Mouse (Mus musculus): ENCODE results near the gene Bpgm. TPM values are rescaled to one million over a fixed set of nuclear protein-coding genes. Genes with fewer than 3 reads are reported as not detected.

The Bpgm gene
- total and polyA plus RNA-seq, 2 experiments from 2014 or later = 49.6 to 70.3 TPM

DNA sequence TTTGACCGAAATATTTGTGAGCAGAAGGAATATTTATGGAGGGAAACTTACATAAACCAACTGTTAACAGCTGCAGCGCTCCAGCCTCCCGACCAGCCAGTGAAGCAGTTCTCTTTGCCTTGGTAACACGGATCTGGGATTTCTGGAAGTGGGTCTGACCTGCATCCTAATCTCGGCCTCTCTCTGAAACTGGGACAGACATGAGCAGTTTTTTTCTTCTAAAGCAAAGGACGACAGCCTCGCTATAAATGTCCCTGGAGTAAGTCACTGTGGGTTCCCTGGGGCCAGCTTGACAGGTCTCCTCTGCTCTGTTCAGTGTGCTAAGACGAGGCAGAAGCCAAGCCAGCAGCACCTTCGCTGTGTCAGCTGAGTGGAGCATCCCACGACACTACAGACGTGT lies 29.9 kb downstream of the Bpgm start:
- Histone ChIP-seq H3K4me3 (ENCODE audit: low read depth, low read length) (no peak overlapping the region), H3K9me3 (ENCODE audit: low read length) (no peaks in the 10 kb centered on the region), H3K36me3 (ENCODE audit: insufficient read depth) (no peaks in the 10 kb centered on the region; the same call in 1 of the 2 replicates), H3K4me1 (ENCODE audit: insufficient read depth) (no peaks in the 10 kb centered on the region), H3K9ac (no peak overlapping the region), H3K27me3 (ENCODE audit: insufficient read depth, low read length) (no peaks in the 10 kb centered on the region), H3K4me2 (ENCODE audit: low read depth) (no peak overlapping the region), H3K27ac (ENCODE audit: low read depth, low read length) (no peak overlapping the region)
- WGBS = 83% methylated on average over 11 of the region's 11 CpGs
- TF ChIP-seq CTCF (IDR thresholded peaks at IDR 0.05; ENCODE audit: low read depth) = no peak
- no peak for DNase-seq
- ATAC-seq = no peak

DNA sequence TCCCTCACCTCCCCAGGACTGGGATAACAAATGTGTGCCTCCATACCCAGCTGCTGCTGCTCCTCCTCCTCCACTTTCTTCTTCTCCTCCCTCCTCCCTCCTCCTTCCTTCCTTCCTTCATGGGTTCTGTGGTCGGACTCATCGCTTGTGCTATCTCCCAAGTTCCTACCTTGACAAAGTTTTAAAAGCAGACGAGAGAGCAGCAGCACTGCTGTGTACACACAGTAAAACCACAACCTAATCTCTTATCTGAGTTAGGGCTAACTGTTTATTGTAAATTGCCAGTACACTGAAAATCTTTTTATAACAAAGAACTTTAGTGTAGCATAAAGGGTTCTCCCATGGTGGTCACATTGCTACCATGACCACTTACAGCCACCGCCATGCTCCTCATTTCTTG lies 31.6 kb downstream of the Bpgm start:
- ATAC-seq (no peak), DNase-seq (no peak)
- H3K27me3 ChIP-seq (ENCODE audit: insufficient read depth, low read length) = no peaks in the 10 kb centered on the region
- no peak overlapping the region for H3K4me2 ChIP-seq (ENCODE audit: low read depth)
- WGBS = 94% methylated on average over 4 of the region's 4 CpGs
- H3K36me3 ChIP-seq (ENCODE audit: insufficient read depth) = no peaks in the 10 kb centered on the region; the same call in 1 of the 2 replicates
- TF ChIP-seq CTCF (IDR thresholded peaks at IDR 0.05; ENCODE audit: low read depth) = no peak
- no peak overlapping the region for H3K9ac ChIP-seq
- H3K27ac ChIP-seq (ENCODE audit: low read depth, low read length) = no peak overlapping the region
- H3K9me3 ChIP-seq (ENCODE audit: low read length) = no peaks in the 10 kb centered on the region
- no peak overlapping the region for H3K4me3 ChIP-seq (ENCODE audit: low read depth, low read length)
- no peaks in the 10 kb centered on the region for H3K4me1 ChIP-seq (ENCODE audit: insufficient read depth)

DNA sequence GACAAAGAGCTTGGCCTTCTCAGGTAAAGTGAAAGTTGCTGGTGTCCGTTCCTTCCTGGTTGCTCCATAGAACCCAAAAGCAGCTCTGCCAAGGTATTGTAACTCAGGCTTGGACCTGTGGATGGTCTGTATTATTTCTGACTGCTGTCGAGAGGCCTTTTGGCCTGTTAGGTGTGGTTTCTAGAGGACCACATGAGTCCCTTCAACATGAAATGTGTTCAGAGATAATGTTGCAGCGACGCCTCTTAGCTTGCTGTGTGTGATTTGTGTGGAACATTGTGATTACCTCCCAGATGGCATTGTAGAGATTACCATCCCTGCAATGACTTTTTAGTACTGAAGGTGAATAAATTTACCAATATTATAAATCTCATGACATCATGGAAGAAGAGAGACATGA lies 32.0 kb downstream of the Bpgm start:
- H3K36me3 ChIP-seq (ENCODE audit: insufficient read depth) = no peaks in the 10 kb centered on the region; the same call in 1 of the 2 replicates
- no peaks in the 10 kb centered on the region for H3K27me3 ChIP-seq (ENCODE audit: insufficient read depth, low read length)
- DNase-seq (no peak), ATAC-seq (no peak)
- H3K4me2 ChIP-seq (ENCODE audit: low read depth) = no peak overlapping the region
- no peak overlapping the region for H3K4me3 ChIP-seq (ENCODE audit: low read depth, low read length)
- H3K27ac ChIP-seq (ENCODE audit: low read depth, low read length) = no peak overlapping the region
- no peak overlapping the region for H3K9ac ChIP-seq
- no peaks in the 10 kb centered on the region for H3K4me1 ChIP-seq (ENCODE audit: insufficient read depth)
- no peaks in the 10 kb centered on the region for H3K9me3 ChIP-seq (ENCODE audit: low read length)
- 95% methylated on average over 4 of the region's 4 CpGs for WGBS
- TF ChIP-seq CTCF (IDR thresholded peaks at IDR 0.05; ENCODE audit: low read depth) = no peak

DNA sequence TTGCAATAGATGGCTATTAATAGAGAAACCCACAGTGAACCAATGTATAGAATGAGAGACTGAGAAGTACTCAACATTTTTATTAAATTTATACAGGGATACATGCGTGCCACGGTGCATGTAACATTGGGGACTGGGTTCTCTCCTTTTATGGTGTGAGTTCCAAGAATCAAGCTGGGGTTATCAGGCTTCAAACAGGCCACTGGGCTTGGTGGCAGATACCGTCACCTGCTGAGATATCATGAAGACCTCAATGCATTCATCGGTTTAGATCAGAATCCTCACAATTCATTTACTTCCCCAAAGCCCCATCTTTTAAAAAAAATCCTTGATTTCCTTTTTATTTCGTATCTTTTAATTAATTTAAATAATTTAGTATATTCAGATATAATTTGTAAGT lies 34.3 kb downstream of the Bpgm start:
- no peak for ATAC-seq
- no peak overlapping the region for H3K9ac ChIP-seq
- WGBS = 94% methylated on average over 5 of the region's 5 CpGs

DNA sequence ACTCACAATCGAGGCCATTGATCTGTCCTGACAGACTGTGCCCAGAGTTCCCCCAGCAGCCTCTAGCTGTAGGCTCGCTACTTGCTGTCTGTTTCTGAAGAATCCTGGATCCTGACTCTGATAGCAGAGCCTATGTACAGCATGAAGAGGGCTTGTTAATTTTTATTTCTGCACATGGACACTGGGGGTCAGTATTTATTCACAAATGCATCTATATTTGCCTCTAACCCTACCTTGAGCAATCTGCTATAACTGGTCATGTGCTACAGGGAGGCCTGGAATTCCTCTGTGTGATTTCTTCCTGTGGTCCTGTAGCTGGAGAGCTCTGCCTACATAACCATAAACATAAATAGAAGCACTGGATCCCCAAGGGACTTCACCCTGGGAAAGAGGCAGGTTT lies 35.4 kb downstream of the Bpgm start:
- no peaks in the 10 kb centered on the region for H3K4me1 ChIP-seq (ENCODE audit: insufficient read depth)
- peak; percentile 93 for ATAC-seq
- TF ChIP-seq CTCF (IDR thresholded peaks at IDR 0.05; ENCODE audit: low read depth) = peak; percentile 75

More for the DNA sequence above, 34.3 kb downstream of the Bpgm start:
- H3K4me3 ChIP-seq (ENCODE audit: low read depth, low read length) = no peak overlapping the region
- no peak for DNase-seq
- no peak for TF ChIP-seq CTCF (IDR thresholded peaks at IDR 0.05; ENCODE audit: low read depth)
- no peaks in the 10 kb centered on the region; the same call in 1 of the 2 replicates for H3K36me3 ChIP-seq (ENCODE audit: insufficient read depth)
- H3K27me3 ChIP-seq (ENCODE audit: insufficient read depth, low read length) = no peaks in the 10 kb centered on the region
- no peak overlapping the region for H3K27ac ChIP-seq (ENCODE audit: low read depth, low read length)
- no peaks in the 10 kb centered on the region for H3K9me3 ChIP-seq (ENCODE audit: low read length)
- no peak overlapping the region for H3K4me2 ChIP-seq (ENCODE audit: low read depth)
- no peaks in the 10 kb centered on the region for H3K4me1 ChIP-seq (ENCODE audit: insufficient read depth)

DNA sequence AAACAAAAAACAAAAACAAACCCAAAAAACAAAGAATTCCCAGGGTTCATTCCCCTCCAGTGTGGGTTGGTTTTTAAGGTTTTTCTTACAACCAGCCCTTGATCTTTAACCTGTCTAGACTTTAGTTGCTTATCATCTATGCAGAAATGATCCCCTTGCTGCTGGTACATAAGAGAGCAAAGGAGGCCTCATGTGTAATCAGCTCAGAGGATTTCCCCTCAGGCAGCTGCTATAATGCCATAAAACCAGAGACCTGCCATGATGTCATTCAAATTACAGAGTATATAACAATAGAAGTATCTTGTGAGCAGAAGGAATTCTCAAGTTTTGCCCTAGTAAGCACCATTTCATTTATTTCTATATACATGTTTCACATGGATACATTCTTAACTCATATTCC lies 36.7 kb downstream of the Bpgm start:
- H3K27ac ChIP-seq (ENCODE audit: low read depth, low read length) = no peak overlapping the region
- no peak overlapping the region for H3K9ac ChIP-seq
- DNase-seq (no peak), ATAC-seq (no peak)
- H3K4me2 ChIP-seq (ENCODE audit: low read depth) = no peak overlapping the region
- H3K27me3 ChIP-seq (ENCODE audit: insufficient read depth, low read length) = no peaks in the 10 kb centered on the region
- TF ChIP-seq CTCF (IDR thresholded peaks at IDR 0.05; ENCODE audit: low read depth) = no peak
- no peaks in the 10 kb centered on the region for H3K9me3 ChIP-seq (ENCODE audit: low read length)
- H3K36me3 ChIP-seq (ENCODE audit: insufficient read depth) = no peaks in the 10 kb centered on the region
- no peaks in the 10 kb centered on the region for H3K4me1 ChIP-seq (ENCODE audit: insufficient read depth)
- no peak overlapping the region for H3K4me3 ChIP-seq (ENCODE audit: low read depth, low read length)

More for the DNA sequence above, 35.4 kb downstream of the Bpgm start:
- H3K27me3 ChIP-seq (ENCODE audit: insufficient read depth, low read length) = no peaks in the 10 kb centered on the region
- no peak overlapping the region for H3K9ac ChIP-seq
- no peak overlapping the region for H3K4me3 ChIP-seq (ENCODE audit: low read depth, low read length)
- H3K27ac ChIP-seq (ENCODE audit: low read depth, low read length) = no peak overlapping the region
- peak; percentile 71 for DNase-seq
- H3K9me3 ChIP-seq (ENCODE audit: low read length) = no peaks in the 10 kb centered on the region
- no peak overlapping the region for H3K4me2 ChIP-seq (ENCODE audit: low read depth)
- WGBS = 58% methylated on average over 2 of the region's 2 CpGs
- no peaks in the 10 kb centered on the region for H3K36me3 ChIP-seq (ENCODE audit: insufficient read depth)

DNA sequence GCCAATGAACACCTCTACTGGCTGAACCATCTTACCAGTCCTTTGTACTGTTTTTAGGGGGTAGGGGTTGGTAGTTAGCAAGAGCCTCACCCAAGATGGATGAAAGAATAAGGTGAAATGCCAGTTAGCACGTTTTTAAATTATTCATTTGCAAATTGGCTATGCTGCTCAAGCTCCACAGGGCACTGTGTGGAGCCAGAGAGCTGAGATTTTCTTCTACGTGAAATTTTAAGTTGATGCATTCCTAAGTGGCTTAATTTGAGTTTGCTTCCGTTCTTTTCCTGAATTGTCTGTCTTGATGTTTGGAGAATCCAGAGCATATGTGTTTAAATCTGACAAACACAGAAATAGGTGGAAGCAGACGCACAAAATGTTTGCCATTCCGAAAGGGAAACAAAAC lies 38.6 kb downstream of the Bpgm start:
- Histone ChIP-seq H3K4me2 (ENCODE audit: low read depth) (no peak overlapping the region), H3K4me1 (ENCODE audit: insufficient read depth) (no peaks in the 10 kb centered on the region), H3K4me3 (ENCODE audit: low read depth, low read length) (no peak overlapping the region), H3K9me3 (ENCODE audit: low read length) (no peaks in the 10 kb centered on the region), H3K9ac (no peak overlapping the region), H3K36me3 (ENCODE audit: insufficient read depth) (no peaks in the 10 kb centered on the region), H3K27me3 (ENCODE audit: insufficient read depth, low read length) (no peaks in the 10 kb centered on the region), H3K27ac (ENCODE audit: low read depth, low read length) (no peak overlapping the region)
- ATAC-seq (peak; percentile 82), DNase-seq (peak; percentile 80)
- WGBS = 26% methylated on average over 5 of the region's 5 CpGs
- peak; percentile 73 for TF ChIP-seq CTCF (IDR thresholded peaks at IDR 0.05; ENCODE audit: low read depth)
